Mouse (Mus musculus): ENCODE results near the gene Tmem223.

DNA sequence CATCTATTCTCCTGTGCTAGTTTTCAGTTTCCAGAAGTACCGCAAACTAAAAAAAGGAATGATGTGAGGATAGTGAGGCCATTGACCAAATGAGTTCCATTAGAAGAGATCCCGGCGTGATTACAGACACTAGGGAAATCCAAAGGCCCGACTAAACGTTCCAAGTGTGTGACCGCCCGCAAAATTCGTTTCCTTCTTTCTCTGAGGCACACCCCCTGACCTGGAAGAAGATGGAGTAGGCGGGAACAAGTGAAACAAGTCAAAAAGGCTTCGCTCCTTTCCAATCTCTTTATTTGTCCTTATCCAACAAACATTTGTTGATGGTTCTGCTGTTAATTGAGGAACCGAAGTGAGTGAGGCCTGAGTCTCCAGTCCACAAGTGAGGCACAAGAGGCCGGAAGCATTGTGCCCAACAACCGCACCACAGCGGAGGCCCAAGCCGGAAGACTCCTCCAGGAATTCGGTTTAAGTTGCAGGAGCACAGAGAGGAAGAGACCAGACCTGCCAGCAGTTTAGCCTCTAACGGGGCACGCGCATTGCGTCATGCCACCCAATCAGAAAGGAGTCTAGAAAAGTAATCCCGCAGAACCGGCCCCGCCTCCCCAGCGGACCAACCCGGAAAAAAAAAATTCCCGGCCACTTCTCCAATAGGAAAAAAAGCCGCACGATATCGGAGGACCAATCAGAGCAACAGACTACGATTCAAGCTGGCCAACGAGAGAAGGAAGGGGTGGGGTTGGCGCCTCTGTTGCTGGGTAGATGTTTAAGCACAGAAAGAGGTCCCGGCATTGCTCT, 48.2 kb downstream of the Tmem223 start, which contains the start of gene Ttc9c:
- TF ChIP-seq CTCF (IDR thresholded peaks at IDR 0.05; ENCODE audit: insufficient read depth, low read length) (no peak), POLR2A (IDR thresholded peaks at IDR 0.05; ENCODE audit: borderline replicate concordance, extremely low read depth, low read depth, low read length) (peak; percentile 89; the same call in 1 of the 2 replicates)
